Mouse (Mus musculus): ENCODE measurements around the gene Thoc7. TPM values are rescaled to one million over a fixed set of nuclear protein-coding genes. Genes with fewer than 3 reads are reported as not detected.

The Thoc7 gene
- polyA plus RNA-seq, 1 experiment from 2014 or later, result 191 TPM

DNA sequence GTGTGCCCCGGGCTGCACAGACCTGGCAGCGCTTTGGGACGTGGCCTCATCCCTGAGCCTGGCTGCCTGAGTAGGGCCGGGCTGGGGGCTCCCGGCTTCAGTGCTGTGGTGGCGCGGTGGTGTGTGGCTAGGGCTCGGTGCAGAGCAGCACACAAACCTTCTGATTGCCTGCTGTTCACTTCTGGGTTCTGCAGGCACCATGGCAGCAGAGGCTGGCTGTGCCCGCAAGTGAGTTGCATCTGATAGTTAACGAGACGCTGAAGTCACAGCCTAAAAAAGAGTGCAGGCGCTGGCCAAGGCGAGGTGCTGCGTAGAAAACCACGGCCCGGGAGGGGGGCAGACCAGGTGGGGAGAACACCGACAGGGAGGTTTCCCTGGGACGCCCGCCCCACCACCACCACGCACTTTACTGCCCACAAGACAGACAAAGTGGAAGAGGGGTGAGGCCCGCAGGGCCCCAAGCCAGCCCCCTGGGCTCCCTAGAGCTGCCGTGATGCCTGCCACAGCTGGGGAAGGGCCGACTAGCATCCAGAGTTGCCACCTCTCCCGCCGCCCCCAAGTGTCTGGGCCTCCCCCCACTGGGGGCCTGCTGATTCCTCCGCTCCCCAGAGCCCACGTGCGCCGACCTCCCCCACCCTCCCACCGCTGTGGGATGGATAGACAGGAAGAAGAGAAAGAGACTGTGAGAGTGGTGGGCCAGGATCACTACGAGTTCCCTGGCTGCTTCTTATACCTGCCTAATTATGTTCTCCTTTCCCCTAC is 28.2 kb downstream of the Thoc7 start:
- 27% methylated on average over 30 of the region's 31 CpGs for WGBS
- ATAC-seq (ENCODE audit: insufficient number of reproducible peaks, insufficient read depth, low FRiP score, low TSS enrichment), result peak; percentile 60; the same call in 1 of the 2 replicates
- peaks cover 5% of the 10 kb centered on the region; the same call in 1 of the 2 replicates for H3K9me3 ChIP-seq
- H3K4me2 ChIP-seq (replicated peaks), result peak overlapping the region; percentile 63
- no peak overlapping the region for H3K27ac ChIP-seq
- H3K4me1 ChIP-seq, result peaks cover 5% of the 10 kb centered on the region; the same call in 1 of the 2 replicates
- H3K36me3 ChIP-seq, result no peaks in the 10 kb centered on the region
- peak overlapping the region; percentile 54 for H3K9ac ChIP-seq
- peak overlapping the region; percentile 31 for H3K4me3 ChIP-seq
- H3K27me3 ChIP-seq, result no peaks in the 10 kb centered on the region

DNA sequence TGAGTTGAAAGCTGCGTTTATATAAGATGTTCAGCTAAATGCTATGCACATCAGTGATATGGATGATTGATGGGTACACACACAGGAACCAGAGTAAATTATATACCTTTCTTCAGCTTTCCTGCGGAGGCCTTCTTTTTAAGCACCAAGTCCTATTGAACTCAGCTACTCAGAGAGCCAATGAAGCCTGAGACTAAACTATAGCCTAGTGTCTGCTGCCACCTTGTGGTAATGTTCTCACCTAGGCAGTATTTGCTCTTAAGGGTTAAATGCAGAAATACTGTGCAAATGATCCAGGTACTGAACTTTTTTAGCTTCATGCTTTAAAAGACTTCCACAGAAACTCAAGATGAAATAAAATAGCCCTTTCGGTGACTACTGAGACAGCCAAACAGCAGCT is 44.0 kb downstream of the Thoc7 start:
- WGBS, result 41% methylated on average over 3 of the region's 3 CpGs
- H3K4me1 ChIP-seq, result no peaks in the 10 kb centered on the region
- ATAC-seq (ENCODE audit: insufficient number of reproducible peaks, insufficient read depth, low FRiP score, low TSS enrichment), result no peak
- no peaks in the 10 kb centered on the region for H3K27me3 ChIP-seq
- H3K4me2 ChIP-seq (replicated peaks), result no peak overlapping the region
- no peak overlapping the region for H3K4me3 ChIP-seq
- no peak overlapping the region for H3K9ac ChIP-seq
- no peaks in the 10 kb centered on the region for H3K9me3 ChIP-seq
- H3K27ac ChIP-seq, result no peak overlapping the region
- no peaks in the 10 kb centered on the region for H3K36me3 ChIP-seq

- Histone ChIP-seq H3K9ac (no peak overlapping the region), H3K4me2 (replicated peaks) (no peak overlapping the region), H3K36me3 (no peaks in the 10 kb centered on the region), H3K27ac (no peak overlapping the region), H3K4me3 (no peak overlapping the region), H3K9me3 (no peaks in the 10 kb centered on the region), H3K27me3 (no peaks in the 10 kb centered on the region), H3K4me1 (no peaks in the 10 kb centered on the region)
- 85% methylated on average over 10 of the region's 10 CpGs for WGBS
- no peak for ATAC-seq (ENCODE audit: insufficient number of reproducible peaks, insufficient read depth, low FRiP score, low TSS enrichment)
Measured at GRCm38 (mm10) chr14:13917208-13917607, 44.4 kb downstream of the Thoc7 start.

GRCm38 (mm10) chr14:13915207-13915606 is 46.4 kb downstream of the Thoc7 start:
- no peak for ATAC-seq (ENCODE audit: insufficient number of reproducible peaks, insufficient read depth, low FRiP score, low TSS enrichment)
- Histone ChIP-seq H3K27me3 (no peaks in the 10 kb centered on the region), H3K27ac (no peak overlapping the region), H3K9ac (no peak overlapping the region), H3K4me3 (no peak overlapping the region), H3K4me2 (replicated peaks) (no peak overlapping the region), H3K9me3 (no peaks in the 10 kb centered on the region), H3K36me3 (no peaks in the 10 kb centered on the region), H3K4me1 (no peaks in the 10 kb centered on the region)
- 67% methylated on average over 4 of the region's 4 CpGs for WGBS

DNA sequence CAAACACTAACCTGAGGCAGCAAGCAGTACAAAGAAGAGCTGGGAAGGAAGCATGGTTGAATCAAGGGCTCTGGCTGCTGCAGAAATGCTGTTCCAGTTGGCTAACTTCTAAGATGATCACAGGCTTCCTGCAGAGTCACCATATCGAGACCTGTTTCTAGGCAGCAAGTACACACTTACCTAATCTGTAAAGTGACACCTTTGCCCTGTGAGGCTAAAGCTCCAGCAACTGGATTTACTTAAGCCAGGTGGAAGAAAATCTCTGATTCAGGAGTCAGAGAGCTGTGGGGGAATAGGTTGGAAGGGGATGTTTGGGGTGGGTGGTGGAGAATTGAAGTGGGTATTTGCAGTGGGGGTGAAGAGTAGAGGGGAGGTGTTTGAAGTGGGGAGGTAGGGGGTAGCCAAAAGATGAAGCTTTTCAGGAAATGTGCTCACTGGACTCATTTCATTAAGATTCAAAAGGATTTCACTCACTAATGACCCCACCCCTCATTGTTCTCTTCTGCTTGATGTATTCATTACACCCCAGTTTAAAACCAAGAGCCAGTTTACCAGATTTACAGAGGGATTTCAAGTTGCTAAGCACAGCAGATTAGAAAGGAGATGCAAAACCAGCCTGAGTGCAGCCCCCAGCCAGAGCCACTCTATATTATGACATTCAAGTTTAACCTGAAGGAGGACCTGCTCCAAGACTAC is 47.1 kb downstream of the Thoc7 start, which contains the start of gene Gm281:
Gene Gm281, minus strand, starts transcription at position 92 of the 696 bp plus-strand sequence.
- Histone ChIP-seq H3K27ac (no peak within 1 kb of the TSS), H3K9me3 (no peaks in the 10 kb centered on the region), H3K4me3 (no peak within 1 kb of the TSS), H3K9ac (no peak within 1 kb of the TSS), H3K36me3 (no peaks in the 10 kb centered on the region), H3K27me3 (no peaks in the 10 kb centered on the region), H3K4me1 (no peaks in the 10 kb centered on the region), H3K4me2 (replicated peaks) (no peak within 1 kb of the TSS)
- ATAC-seq (ENCODE audit: insufficient number of reproducible peaks, insufficient read depth, low FRiP score, low TSS enrichment), result no peak
- WGBS, result 36% methylated on average over 1 of the region's 1 CpGs

GRCm38 (mm10) chr14:13910148-13910547 is 51.5 kb downstream of the Thoc7 start:
- no peak overlapping the region for H3K4me3 ChIP-seq
- no peak overlapping the region for H3K27ac ChIP-seq
- ATAC-seq (ENCODE audit: insufficient number of reproducible peaks, insufficient read depth, low FRiP score, low TSS enrichment), result no peak

DNA sequence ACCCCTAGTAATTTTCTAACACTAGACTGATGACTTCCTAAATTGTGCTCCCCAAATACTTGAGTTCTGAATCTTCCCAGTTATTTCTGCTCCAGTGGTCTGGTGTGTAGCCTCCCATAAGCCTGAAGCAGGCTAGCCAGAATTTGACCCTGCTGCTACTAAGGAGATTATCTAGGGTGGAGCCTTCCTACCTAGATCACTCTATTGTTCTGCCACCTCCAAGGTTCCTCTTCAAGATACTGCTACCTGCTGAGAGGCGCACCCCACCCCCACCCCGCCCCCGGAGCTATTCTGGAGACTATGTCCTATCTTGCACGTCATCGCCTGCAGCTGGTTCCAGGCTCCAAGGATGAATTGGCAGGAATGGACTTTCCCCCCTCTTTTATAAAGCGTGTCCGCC is 54.5 kb downstream of the Thoc7 start:
- no peak for ATAC-seq (ENCODE audit: insufficient number of reproducible peaks, insufficient read depth, low FRiP score, low TSS enrichment)
- whole genome bisulfite sequencing, result 86% methylated on average over 7 of the region's 7 CpGs
- H3K27ac ChIP-seq, result no peak overlapping the region
- H3K27me3 ChIP-seq, result no peaks in the 10 kb centered on the region
- H3K4me2 ChIP-seq (replicated peaks), result no peak overlapping the region
- no peaks in the 10 kb centered on the region for H3K9me3 ChIP-seq
- no peak overlapping the region for H3K9ac ChIP-seq
- H3K36me3 ChIP-seq, result no peaks in the 10 kb centered on the region
- H3K4me3 ChIP-seq, result no peak overlapping the region
- H3K4me1 ChIP-seq, result no peaks in the 10 kb centered on the region

More at GRCm38 (mm10) chr14:13910148-13910547, 51.5 kb downstream of the Thoc7 start:
- H3K27me3 ChIP-seq, result no peaks in the 10 kb centered on the region
- 82% methylated on average over 2 of the region's 2 CpGs for WGBS
- no peaks in the 10 kb centered on the region for H3K9me3 ChIP-seq
- H3K4me2 ChIP-seq (replicated peaks), result no peak overlapping the region
- H3K36me3 ChIP-seq, result no peaks in the 10 kb centered on the region
- no peak overlapping the region for H3K9ac ChIP-seq
- no peaks in the 10 kb centered on the region for H3K4me1 ChIP-seq

- Histone ChIP-seq H3K27me3 (no peaks in the 10 kb centered on the region), H3K9ac (no peak overlapping the region), H3K4me1 (no peaks in the 10 kb centered on the region), H3K36me3 (no peaks in the 10 kb centered on the region), H3K4me2 (replicated peaks) (no peak overlapping the region), H3K4me3 (no peak overlapping the region), H3K9me3 (no peaks in the 10 kb centered on the region), H3K27ac (no peak overlapping the region)
- 87% methylated on average over 1 of the region's 1 CpGs for WGBS
- no peak for ATAC-seq (ENCODE audit: insufficient number of reproducible peaks, insufficient read depth, low FRiP score, low TSS enrichment)
Measured at GRCm38 (mm10) chr14:13906461-13906860, 55.2 kb downstream of the Thoc7 start.

- H3K4me3 ChIP-seq, result peak overlapping the region; percentile 45
- H3K4me2 ChIP-seq (replicated peaks), result peak overlapping the region; percentile 61
- H3K9ac ChIP-seq, result peak overlapping the region; percentile 59
- H3K27me3 ChIP-seq, result 0 out of 2 replicates have a peak, but pooled peaks cover 8% of the 10 kb centered on the region
- no peak overlapping the region for H3K27ac ChIP-seq
- peak; percentile 35; the same call in 1 of the 2 replicates for ATAC-seq (ENCODE audit: insufficient number of reproducible peaks, insufficient read depth, low FRiP score, low TSS enrichment)
- WGBS, result under 1% methylated on average over 22 of the region's 22 CpGs
- no peaks in the 10 kb centered on the region for H3K9me3 ChIP-seq
- H3K4me1 ChIP-seq, result no peaks in the 10 kb centered on the region
- no peaks in the 10 kb centered on the region for H3K36me3 ChIP-seq
Measured at GRCm38 (mm10) chr14:13901611-13902067, 60.0 kb downstream of the Thoc7 start.

Other genes starting within 250 kb of the Thoc7 start
- gene Gm281, start 47.4 kb downstream of the Thoc7 start, polyA plus RNA-seq (2016; fragmentation: Nextera tagmentation; extraction: Ambion mirVana), result not detected in 2 replicates
- 5.0 and 5.3 TPM in 2 replicates for gene Atxn7, start 412 bp downstream of the Thoc7 start, polyA plus RNA-seq (2016; fragmentation: Nextera tagmentation; extraction: Ambion mirVana)
- 268 TPM in 2 replicates for gene Psmd6, start 159.1 kb upstream of the Thoc7 start, polyA plus RNA-seq (2016; fragmentation: Nextera tagmentation; extraction: Ambion mirVana)
- gene Olfr720, start 225.0 kb upstream of the Thoc7 start, polyA plus RNA-seq (2016; fragmentation: Nextera tagmentation; extraction: Ambion mirVana), result 0.10 TPM in 1 of 2 replicates, not detected in the other

Data from embryonic facial prominence, embryonic 12.5 days (tissue).